Mouse (Mus musculus): ENCODE measurements around the gene Cenph. TPM values are rescaled to one million over a fixed set of nuclear protein-coding genes. Genes with fewer than 3 reads are reported as not detected.

Gene Cenph
- polyA plus RNA-seq, 1 experiment from 2014 or later, result 11.5 TPM

DNA sequence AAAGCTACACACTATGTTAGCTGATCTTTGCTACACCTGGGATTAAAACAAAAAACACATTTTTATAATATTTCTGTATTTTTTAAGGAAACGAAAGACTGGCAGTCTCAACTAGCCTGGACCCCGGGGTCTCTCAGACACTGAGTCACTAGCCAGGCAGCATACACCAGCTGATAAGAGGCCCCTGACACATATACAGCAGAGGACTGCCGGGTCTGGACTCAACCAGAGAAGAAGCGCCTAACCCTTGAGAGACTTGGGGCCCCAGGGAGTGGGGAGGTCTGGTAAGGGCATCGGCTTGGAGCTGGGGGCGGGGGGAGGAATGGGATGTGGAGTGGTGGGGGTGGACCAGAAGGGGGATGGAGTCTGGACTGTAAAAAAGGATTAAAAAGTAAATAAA lies 22.7 kb downstream of the Cenph start:
- 84% methylated on average over 6 of the region's 6 CpGs for WGBS
- TF ChIP-seq CTCF (IDR thresholded peaks at IDR 0.05; ENCODE audit: low read depth) (no peak), EP300 (optimal IDR thresholded peaks at IDR 0.05) (no peak)
- no peak for DNase-seq (ENCODE audit: low spot score)
- Histone ChIP-seq H3K36me3 (ENCODE audit: control insufficient read depth, insufficient read depth, low read length) (no peaks in the 10 kb centered on the region), H3K9ac (ENCODE audit: low read length) (no peak overlapping the region), H3K4me2 (replicated peaks; ENCODE audit: low read depth) (no peak overlapping the region), H3K4me3 (ENCODE audit: low read depth, low read length) (no peak overlapping the region), H3K27ac (replicated peaks) (no peak overlapping the region), H3K9me3 (ENCODE audit: control insufficient read depth, low read length) (no peaks in the 10 kb centered on the region), H3K27me3 (ENCODE audit: control insufficient read depth, insufficient read depth, low read length) (no peaks in the 10 kb centered on the region), H3K4me1 (replicated peaks; ENCODE audit: control insufficient read depth, insufficient read depth) (no peaks in the 10 kb centered on the region)
- ATAC-seq (ENCODE audit: low FRiP score, low TSS enrichment), result no peak

DNA sequence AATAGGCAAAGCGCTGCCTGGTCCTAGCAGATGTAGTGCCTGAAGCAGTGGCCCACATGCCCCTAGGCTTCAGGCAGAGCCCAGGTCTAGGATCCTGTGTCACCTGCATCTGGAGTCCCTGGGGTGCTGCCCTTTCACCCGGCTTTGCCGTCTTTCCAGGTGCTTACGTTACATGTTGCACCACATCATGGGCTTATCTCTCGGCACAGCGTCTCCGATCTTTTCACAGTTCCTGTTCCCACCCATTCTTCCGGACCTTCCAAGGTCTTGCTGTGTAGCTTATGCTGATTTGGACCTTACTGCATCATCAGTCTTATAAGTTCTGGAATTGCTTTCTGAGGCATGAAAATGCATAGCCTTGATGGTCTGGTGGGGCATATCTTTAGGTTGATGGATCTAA lies 23.2 kb downstream of the Cenph start:
- Histone ChIP-seq H3K9ac (ENCODE audit: low read length) (no peak overlapping the region), H3K36me3 (ENCODE audit: control insufficient read depth, insufficient read depth, low read length) (no peaks in the 10 kb centered on the region), H3K27ac (replicated peaks) (no peak overlapping the region), H3K9me3 (ENCODE audit: control insufficient read depth, low read length) (no peaks in the 10 kb centered on the region), H3K27me3 (ENCODE audit: control insufficient read depth, insufficient read depth, low read length) (no peaks in the 10 kb centered on the region), H3K4me3 (ENCODE audit: low read depth, low read length) (no peak overlapping the region), H3K4me1 (replicated peaks; ENCODE audit: control insufficient read depth, insufficient read depth) (no peaks in the 10 kb centered on the region), H3K4me2 (replicated peaks; ENCODE audit: low read depth) (no peak overlapping the region)
- DNase-seq (ENCODE audit: low spot score), result no peak
- no peak for ATAC-seq (ENCODE audit: low FRiP score, low TSS enrichment)
- no peak for TF ChIP-seq EP300 (optimal IDR thresholded peaks at IDR 0.05)
- TF ChIP-seq CTCF (IDR thresholded peaks at IDR 0.05; ENCODE audit: low read depth), result no peak
- WGBS, result 84% methylated on average over 8 of the region's 8 CpGs

DNA sequence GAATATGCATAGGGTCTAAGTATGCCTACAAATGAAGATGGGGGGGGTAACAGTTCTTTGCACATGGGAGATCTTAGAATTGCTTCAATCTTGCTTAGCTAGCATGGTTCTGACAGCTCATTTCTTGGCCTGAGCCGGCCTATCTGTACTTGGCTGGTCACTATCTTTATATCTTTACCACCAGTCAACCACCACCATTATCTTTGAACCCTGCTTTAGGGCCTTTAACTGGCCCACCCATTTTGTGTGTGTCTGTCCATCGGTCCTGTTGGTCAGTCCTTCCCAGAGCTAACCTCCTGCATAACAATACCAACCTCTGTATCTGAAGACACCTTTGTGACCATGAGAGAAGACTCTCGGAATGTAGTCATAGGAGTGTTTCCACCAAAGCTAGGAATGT lies 24.3 kb downstream of the Cenph start:
- no peak overlapping the region for H3K4me3 ChIP-seq (ENCODE audit: low read depth, low read length)
- H3K9ac ChIP-seq (ENCODE audit: low read length), result no peak overlapping the region
- no peak overlapping the region for H3K4me2 ChIP-seq (replicated peaks; ENCODE audit: low read depth)
- no peak for TF ChIP-seq EP300 (optimal IDR thresholded peaks at IDR 0.05)
- TF ChIP-seq CTCF (IDR thresholded peaks at IDR 0.05; ENCODE audit: low read depth), result no peak
- H3K27me3 ChIP-seq (ENCODE audit: control insufficient read depth, insufficient read depth, low read length), result no peaks in the 10 kb centered on the region
- ATAC-seq (ENCODE audit: low FRiP score, low TSS enrichment), result no peak
- 80% methylated on average over 3 of the region's 3 CpGs for WGBS
- H3K9me3 ChIP-seq (ENCODE audit: control insufficient read depth, low read length), result no peaks in the 10 kb centered on the region
- no peaks in the 10 kb centered on the region for H3K36me3 ChIP-seq (ENCODE audit: control insufficient read depth, insufficient read depth, low read length)
- no peaks in the 10 kb centered on the region for H3K4me1 ChIP-seq (replicated peaks; ENCODE audit: control insufficient read depth, insufficient read depth)
- no peak overlapping the region for H3K27ac ChIP-seq (replicated peaks)
- no peak for DNase-seq (ENCODE audit: low spot score)

DNA sequence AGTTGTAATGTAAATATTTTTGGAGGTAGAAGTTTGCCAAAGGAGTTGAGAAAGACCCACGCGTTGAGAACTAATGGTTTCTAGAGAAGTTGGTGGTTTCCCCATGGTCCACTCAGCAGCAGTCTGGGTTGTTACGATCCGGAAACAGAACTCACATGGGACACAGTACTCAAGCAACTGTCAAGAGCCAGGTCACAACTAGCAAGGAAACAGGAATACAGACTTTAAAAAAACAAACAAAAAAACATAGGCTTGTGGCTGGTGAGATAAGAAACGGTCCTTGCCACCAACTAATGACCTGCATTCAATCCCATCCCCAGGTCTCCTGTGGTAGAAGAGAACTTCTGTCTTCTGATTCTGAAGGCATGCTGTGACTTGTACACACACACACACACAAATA lies 24.9 kb downstream of the Cenph start:
- Histone ChIP-seq H3K4me3 (ENCODE audit: low read depth, low read length) (no peak overlapping the region), H3K9ac (ENCODE audit: low read length) (no peak overlapping the region), H3K9me3 (ENCODE audit: control insufficient read depth, low read length) (no peaks in the 10 kb centered on the region), H3K4me1 (replicated peaks; ENCODE audit: control insufficient read depth, insufficient read depth) (no peaks in the 10 kb centered on the region), H3K36me3 (ENCODE audit: control insufficient read depth, insufficient read depth, low read length) (no peaks in the 10 kb centered on the region), H3K4me2 (replicated peaks; ENCODE audit: low read depth) (no peak overlapping the region), H3K27me3 (ENCODE audit: control insufficient read depth, insufficient read depth, low read length) (no peaks in the 10 kb centered on the region), H3K27ac (replicated peaks) (no peak overlapping the region)
- 68% methylated on average over 5 of the region's 5 CpGs for WGBS
- ATAC-seq (ENCODE audit: low FRiP score, low TSS enrichment), result no peak
- no peak for TF ChIP-seq EP300 (optimal IDR thresholded peaks at IDR 0.05)
- no peak for DNase-seq (ENCODE audit: low spot score)

DNA sequence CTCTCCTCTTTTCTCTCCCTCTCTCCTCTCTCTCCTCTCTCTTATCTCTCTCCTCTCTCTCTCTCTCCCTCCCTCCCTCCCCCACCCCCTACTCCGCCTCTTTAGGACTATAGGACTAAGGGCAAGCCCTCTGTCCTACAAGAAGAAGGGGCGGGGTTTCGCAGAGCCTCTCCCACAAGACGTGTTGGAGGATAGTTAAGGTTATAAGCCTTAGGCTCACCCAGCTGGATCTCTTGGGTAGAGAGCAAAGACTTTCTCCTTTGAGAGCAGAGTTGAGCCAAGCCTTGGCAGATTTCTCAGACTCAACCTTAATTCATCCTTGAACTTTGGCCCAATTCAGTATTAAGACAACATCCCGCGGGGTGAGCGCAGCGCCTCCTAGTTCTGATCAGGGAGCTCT lies 27.1 kb downstream of the Cenph start:
- DNase-seq (ENCODE audit: low spot score), result no peak
- no peak overlapping the region for H3K4me2 ChIP-seq (replicated peaks; ENCODE audit: low read depth)

DNA sequence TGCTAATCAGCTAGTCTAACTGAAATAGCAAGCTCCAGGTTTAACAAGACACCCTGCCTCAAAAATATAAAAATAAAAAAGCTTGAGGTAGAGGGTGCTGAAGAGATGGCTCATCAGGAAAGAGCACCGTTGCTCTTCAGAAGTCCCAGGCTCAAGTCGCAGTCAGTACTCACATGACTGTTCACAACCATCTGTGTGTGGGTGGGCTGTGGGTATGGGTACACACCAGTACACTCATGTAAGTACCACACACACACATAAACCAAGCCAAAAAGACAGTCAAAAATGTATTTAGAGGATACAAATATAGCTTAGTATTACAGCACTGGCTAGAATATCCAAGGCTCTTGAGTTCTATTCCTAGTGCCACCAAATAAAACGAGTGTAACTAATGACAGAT lies 29.6 kb downstream of the Cenph start:
- H3K4me1 ChIP-seq (replicated peaks; ENCODE audit: control insufficient read depth, insufficient read depth), result no peaks in the 10 kb centered on the region
- no peak for DNase-seq (ENCODE audit: low spot score)
- H3K9me3 ChIP-seq (ENCODE audit: control insufficient read depth, low read length), result no peaks in the 10 kb centered on the region
- no peaks in the 10 kb centered on the region for H3K27me3 ChIP-seq (ENCODE audit: control insufficient read depth, insufficient read depth, low read length)
- no peak overlapping the region for H3K9ac ChIP-seq (ENCODE audit: low read length)
- no peak overlapping the region for H3K4me3 ChIP-seq (ENCODE audit: low read depth, low read length)
- TF ChIP-seq EP300 (optimal IDR thresholded peaks at IDR 0.05), result no peak
- TF ChIP-seq CTCF (IDR thresholded peaks at IDR 0.05; ENCODE audit: low read depth), result no peak
- no peaks in the 10 kb centered on the region for H3K36me3 ChIP-seq (ENCODE audit: control insufficient read depth, insufficient read depth, low read length)
- no peak overlapping the region for H3K4me2 ChIP-seq (replicated peaks; ENCODE audit: low read depth)
- no peak overlapping the region for H3K27ac ChIP-seq (replicated peaks)
- 80% methylated on average over 3 of the region's 3 CpGs for WGBS
- no peak for ATAC-seq (ENCODE audit: low FRiP score, low TSS enrichment)

More for the DNA sequence above, 27.1 kb downstream of the Cenph start:
- Histone ChIP-seq H3K27ac (replicated peaks) (no peak overlapping the region), H3K4me3 (ENCODE audit: low read depth, low read length) (no peak overlapping the region), H3K4me1 (replicated peaks; ENCODE audit: control insufficient read depth, insufficient read depth) (no peaks in the 10 kb centered on the region), H3K9ac (ENCODE audit: low read length) (no peak overlapping the region), H3K9me3 (ENCODE audit: control insufficient read depth, low read length) (no peaks in the 10 kb centered on the region), H3K36me3 (ENCODE audit: control insufficient read depth, insufficient read depth, low read length) (no peaks in the 10 kb centered on the region), H3K27me3 (ENCODE audit: control insufficient read depth, insufficient read depth, low read length) (no peaks in the 10 kb centered on the region)
- no peak for ATAC-seq (ENCODE audit: low FRiP score, low TSS enrichment)
- 47% methylated on average over 8 of the region's 8 CpGs for WGBS
- no peak for TF ChIP-seq EP300 (optimal IDR thresholded peaks at IDR 0.05)
- no peak for TF ChIP-seq CTCF (IDR thresholded peaks at IDR 0.05; ENCODE audit: low read depth)
